Mouse (Mus musculus) frontal cortex, postnatal 25 days (tissue): ENCODE measurements around the gene Gm8332.
"Not testable (repeated sequence)": the region's sequence is repeated elsewhere in the genome, so short reads cannot be mapped to it uniquely, and the experiment has no call there.

Experiments
- DNase-seq, 2 experiments: peaks; one replicate each; pipeline ENCODE4 v3.0.0; 2022; ENCODE audit warnings: low spot score in 2 of 2

Gene Gm8332

DNA sequence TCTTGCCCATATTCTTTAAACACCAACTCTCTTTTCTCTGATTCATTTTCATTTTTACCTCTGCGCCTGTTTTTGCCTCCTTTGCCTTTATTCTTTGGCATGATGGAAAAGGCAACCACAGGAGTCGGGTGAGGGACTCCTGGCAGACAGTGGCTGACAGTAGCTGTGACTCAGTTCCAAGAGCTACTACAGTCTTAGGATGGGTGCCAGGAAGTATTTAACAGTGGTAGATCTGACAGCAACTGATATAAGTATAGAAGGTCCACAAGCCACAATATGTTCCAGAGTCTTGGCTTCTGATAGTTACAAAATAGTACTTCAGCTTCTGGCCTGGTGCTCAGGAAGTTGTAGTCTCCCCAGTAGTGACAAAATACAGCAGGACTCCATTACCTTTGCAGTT lies at the start of gene Gm8332:
Gene Gm8332 (minus strand): TSS at position 101 of the 400 bp plus-strand sequence.
- not testable (repeated sequence) for DNase-seq

DNA sequence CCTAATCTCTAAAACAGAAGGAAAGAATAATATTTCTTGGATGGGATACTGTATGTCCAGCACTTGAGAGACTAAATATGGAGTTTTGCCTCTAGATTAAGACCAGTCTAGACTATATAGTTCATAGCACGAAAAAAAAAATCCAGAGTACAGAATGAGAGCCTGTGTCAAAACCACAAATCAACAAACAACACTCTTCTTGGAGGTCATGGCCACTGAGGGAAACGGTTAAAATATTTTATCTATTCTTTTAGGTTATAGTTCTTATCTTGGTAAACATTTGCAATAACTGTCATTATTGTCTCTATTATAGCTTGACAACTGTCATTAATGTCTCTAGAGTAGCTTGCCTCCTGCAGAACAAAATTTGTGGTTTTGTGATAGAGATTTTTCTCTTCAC lies 47.3 kb upstream of the Gm8332 start:
- not testable (repeated sequence) for DNase-seq

DNA sequence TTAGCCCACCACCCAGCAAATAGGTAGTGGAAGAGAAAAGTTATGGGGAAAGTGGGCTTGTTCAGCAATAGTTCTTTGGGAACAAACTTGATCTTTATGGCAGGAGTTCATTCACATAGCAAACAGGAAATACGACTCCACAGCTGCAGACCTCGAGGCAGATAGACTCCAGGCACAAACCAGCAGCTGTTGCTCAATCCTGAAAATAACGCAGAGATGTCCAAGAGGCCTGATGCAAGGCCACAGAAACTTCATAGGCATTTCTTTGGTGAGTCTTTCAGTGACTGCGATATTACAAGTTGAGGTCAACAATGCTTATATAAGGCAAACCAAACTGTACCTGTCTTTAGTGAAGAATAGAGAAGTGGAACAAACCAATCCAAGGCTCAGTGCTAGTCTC lies 43.2 kb upstream of the Gm8332 start:
- DNase-seq: not testable (repeated sequence)

DNA sequence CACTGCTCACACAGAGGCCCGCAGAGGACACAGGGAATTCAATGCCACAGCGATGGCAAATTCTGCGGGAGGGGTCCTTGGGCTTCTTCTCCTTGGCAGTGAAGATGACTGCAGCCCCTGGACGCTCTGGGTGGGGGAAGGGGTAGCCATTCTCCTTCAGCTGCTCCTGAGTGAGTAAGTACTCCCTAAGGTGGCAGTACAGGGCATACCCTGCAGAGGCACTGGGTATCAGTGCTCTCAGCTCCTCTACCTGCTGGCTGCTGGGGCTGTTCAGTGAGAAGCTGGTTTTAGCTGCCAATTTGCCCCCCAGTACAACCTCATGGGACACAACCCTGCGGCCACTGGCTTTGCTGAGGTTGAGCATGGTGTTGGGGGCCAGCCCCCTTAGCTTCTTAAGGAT lies 35.3 kb upstream of the Gm8332 start:
- DNase-seq: not testable (repeated sequence)

DNA sequence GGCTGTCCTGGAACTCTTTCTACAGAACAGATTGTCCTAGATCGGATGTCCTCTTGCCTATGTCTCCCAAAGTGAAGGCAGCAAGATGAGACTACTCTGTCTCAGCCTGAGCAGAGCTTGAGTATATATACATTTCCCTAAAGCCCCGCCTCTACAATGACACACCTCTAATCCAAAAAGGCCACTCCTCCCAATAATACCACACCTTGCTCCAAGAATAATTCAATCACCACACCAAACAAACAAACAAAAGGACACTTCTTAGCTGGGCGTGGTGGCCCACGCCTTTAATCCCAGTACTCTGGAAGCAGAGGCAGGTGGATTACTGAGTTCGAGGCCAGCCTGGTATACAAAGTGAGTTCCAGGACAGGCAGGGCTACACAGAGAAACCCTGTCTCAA lies 24.5 kb upstream of the Gm8332 start, which contains the start of gene Gm5662:
Gene Gm5662 (minus strand): TSS at position 101 of the 400 bp plus-strand sequence.
- not testable (repeated sequence) for DNase-seq

DNA sequence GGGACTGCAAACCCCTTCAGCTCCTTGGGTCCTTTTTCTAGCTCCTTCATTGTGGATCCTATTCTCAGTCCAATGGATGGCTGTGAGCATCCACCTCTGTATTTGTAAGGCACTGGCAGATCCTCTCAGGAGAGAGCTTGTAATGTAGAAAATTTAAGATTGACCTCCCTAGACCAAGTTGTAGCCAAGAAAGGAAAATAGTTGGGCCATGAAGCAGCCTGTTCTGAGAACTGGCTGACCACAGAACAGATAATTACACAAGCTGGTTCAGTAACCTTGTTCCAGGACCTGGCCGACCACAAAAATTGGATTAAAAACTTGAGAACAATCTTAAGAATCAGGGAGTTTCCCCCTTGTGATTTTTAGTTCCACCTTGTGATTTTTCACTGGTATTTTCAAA lies 7.3 kb upstream of the Gm8332 start:
- DNase-seq: no peak

DNA sequence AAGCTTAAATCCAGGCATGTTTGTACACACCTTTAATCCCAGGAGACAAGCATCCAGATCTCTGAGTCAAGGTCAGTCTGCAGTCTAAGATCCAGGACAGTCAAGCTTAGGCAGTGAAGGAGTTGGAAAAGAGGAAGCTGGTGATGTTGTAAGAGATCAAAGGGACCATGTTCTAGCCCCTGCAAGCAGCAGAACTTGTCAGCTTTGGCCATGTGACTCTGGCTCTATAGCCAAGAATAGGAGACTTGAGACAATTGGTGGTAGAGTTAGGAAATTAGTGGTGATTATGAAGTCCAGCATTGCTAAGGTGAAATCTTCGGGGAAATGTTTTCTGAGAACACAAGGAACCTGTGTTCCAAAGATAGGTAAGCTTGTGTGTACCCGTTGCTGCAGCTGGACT lies 6.0 kb upstream of the Gm8332 start:
- DNase-seq: not testable (repeated sequence)

DNA sequence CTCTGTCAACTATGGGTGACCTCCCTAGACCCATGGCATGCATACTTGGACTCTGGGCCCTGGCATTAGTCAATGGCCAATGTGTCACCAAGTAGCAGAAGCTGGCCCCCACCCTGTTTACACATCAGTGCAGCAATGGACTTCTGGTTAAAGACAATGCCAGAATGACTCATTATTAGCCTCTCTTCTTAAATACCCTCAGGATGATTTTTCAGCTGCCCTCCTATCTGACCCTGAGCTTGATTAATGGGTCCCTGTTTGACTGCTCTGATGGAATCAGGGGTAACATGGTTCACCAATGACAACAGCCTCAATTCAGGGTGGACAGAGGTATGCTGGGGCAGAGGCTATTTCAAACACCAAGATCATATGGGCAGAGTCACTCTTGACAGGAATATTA lies 4.1 kb downstream of the Gm8332 start:
- DNase-seq: not testable (repeated sequence)

- not testable (repeated sequence) for DNase-seq
Observed at GRCm38 (mm10) chr12:88242940-88243339, 7.0 kb downstream of the Gm8332 start.

GRCm38 (mm10) chr12:88219445-88219844 lies 30.5 kb downstream of the Gm8332 start:
- DNase-seq: no peak

DNA sequence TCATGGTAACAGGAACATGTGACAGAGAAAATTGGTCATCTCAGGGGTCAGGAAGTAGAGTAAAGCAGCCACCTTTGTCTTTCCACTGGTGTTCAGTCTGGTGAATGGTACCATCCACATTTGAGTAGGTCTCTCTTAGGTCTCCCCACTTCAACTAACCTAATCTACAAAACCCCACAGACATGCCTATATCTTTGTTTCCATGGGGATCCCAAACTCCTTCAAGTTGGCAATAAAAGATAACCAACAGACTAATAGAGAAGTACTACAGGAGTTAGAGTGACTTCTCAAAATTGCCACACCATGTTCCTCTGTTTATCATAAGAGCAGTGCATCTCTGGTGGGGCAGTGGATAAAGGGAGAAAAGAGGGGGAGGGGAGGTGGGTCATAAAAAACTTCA lies 31.8 kb downstream of the Gm8332 start:
- DNase-seq: not testable (repeated sequence)

GRCm38 (mm10) chr12:88214641-88215040 lies 35.3 kb downstream of the Gm8332 start:
- DNase-seq: no peak

DNA sequence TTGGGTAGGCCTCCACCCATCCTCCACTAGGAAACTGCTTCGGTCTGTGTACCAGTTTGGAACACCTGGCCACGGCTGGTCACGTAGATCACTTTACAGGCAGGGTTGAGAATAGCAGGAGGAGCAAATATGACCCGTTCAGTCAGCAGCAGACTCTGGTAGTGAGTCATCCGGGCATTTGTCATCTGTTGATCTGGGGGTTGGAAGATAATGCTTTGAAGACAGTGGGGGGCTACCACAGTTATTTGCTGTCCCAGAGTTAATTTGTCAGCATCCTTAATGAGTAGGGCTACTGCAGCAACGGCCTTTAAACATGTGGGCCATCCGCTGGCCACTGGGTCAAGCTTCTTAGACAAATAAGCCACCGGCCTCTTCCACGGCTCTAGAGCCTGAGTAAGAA lies 38.4 kb downstream of the Gm8332 start:
- not testable (repeated sequence) for DNase-seq

DNA sequence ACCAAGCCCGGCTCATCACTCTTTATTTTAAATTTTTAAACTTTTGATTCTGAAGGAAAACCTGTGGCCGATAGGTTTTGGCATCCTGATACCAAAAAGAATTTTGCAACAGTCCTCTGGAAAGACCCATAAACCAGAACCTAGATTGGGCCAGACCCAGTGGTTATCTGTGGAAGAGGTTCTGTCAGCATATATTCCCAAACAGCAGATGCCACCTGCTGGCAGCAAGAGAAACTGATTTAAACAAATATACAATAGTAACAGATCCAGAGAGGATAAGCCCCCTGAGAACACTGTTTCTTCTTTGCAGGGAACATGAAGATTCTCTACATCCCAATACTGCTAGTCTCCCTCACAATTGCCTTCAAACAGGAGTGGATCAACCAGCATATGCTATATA lies 47.0 kb downstream of the Gm8332 start:
- no peak for DNase-seq
